Mouse (Mus musculus) spleen, adult 2 months (tissue): Measurements from ENCODE around the gene Pde5a.

Source experiments
- CTCF ChIP-seq: fragments of 200-500 bp; IDR thresholded peaks from 2 replicates; pipeline ENCODE4 v1.5.1; 2011; ENCODE audit warnings: mild to moderate bottlenecking, inconsistent platforms; ENCODE audit not compliant: insufficient read depth, insufficient read length, insufficient replicate concordance; ENCODE audit errors: extremely low read depth
- POLR2A ChIP-seq: fragments of 200-500 bp; IDR thresholded peaks from 2 replicates; pipeline ENCODE4 v1.6.1; 2011; ENCODE audit warnings: low read depth, low read length, inconsistent platforms

DNA sequence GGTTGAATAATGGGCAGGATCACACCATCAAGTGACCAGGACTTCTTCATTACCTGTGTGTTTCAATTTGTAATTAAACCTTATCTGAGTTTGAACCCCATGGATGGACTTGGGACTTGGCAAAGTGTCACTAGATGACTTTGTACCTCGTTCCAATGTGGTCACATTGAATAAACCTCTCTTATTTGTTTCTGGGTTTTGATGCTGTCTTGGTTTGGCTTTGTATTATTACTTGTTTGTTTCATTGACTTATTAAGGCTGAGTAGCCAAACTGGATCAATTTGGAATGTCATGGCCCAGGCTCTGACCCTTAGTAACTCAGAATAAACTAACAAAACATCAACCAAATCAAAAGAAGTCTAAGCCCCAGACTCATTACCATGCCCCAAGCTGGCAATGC, 142.8 kb downstream of the Pde5a start:
- no peak for TF ChIP-seq CTCF
- no peak for TF ChIP-seq POLR2A
